ENCODE assay signal across 25 mouse cellular contexts in the genomic region with DNA sequence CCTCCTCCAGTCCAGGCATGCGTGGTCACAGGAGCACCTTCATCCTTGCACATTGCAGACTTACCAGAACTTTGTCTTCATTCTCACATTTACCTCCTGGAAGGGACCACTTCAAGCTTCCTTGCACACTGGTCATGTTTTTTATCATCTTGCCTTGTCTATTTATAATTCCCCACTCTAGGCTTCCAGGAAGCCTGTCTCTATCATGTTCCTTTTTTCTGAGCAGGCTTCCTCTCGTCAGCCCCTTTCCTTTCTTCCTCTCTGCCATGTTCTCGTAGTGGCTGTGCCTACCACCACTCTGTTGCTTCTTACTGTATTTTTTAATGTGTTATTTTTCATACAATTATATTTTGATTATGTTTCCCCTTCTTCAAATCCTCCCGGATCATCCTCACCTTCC. TPM values are rescaled to one million over a fixed set of nuclear protein-coding genes. Genes with fewer than 3 reads are reported as not detected.
DNase-seq lines count a peak whose midpoint lies in the region; ATAC-seq and TF ChIP-seq lines count a peak whose summit lies in the region.
"Had no signal": no experiment of that assay in that cellular context is flagged by ENCODE, and none has a peak within 500 bp of the region (broad histone marks: within the 10 kb centered on the region; RNA-seq: fewer than 3 reads in every experiment).

No protein-coding gene starts in this region.

- H3K9me3 ChIP-seq in liver, postnatal 0 days (ENCODE audit: low read length) = no peaks in the 10 kb centered on the region
- no peaks in the 10 kb centered on the region for H3K9me3 ChIP-seq in liver, embryonic 12.5 days (replicated peaks)
- H3K9me3 ChIP-seq: heart, embryonic 15.5 days; hindbrain, embryonic 15.5 days; intestine, embryonic 15.5 days; limb, embryonic 15.5 days; midbrain, embryonic 10.5 days had no signal

- no peak for ATAC-seq in CD4-positive, CD25-positive, alpha-beta regulatory T cell, adult 4 months
- ATAC-seq in liver, postnatal 0 days = no peak
- no peak for ATAC-seq in liver, embryonic 12.5 days
- ATAC-seq in hematopoietic stem cell, adult 5-6 weeks (replicated peaks in 1 of 2; ENCODE audit: insufficient read depth in 1 of 2, low FRiP score in 2 of 2, low TSS enrichment in 1 of 2, low read depth in 1 of 2, poor library complexity in 2 of 2, severe bottlenecking in 2 of 2) = peak; percentile 54 to 62; a peak in 3 of 4 replicates
- ATAC-seq: intestine, embryonic 15.5 days had no signal

- TF ChIP-seq CTCF in liver, postnatal 0 days (IDR thresholded peaks at IDR 0.05; ENCODE audit: low read depth) = no peak

- no peak overlapping the region for H3K9ac ChIP-seq in liver, postnatal 0 days (replicated peaks)
- no peak overlapping the region for H3K9ac ChIP-seq in liver, embryonic 12.5 days
- H3K9ac ChIP-seq: forebrain, embryonic 12.5 days; heart, embryonic 15.5 days; hindbrain, embryonic 15.5 days; intestine, embryonic 15.5 days; limb, embryonic 15.5 days; lung, embryonic 14.5 days had no signal

- 0 out of 2 replicates have a peak, but pooled peaks cover 9% of the 10 kb centered on the region for H3K4me1 ChIP-seq in liver, postnatal 0 days (ENCODE audit: insufficient read depth)
- peaks cover 38% of the 10 kb centered on the region for H3K4me1 ChIP-seq in liver, embryonic 12.5 days
- H3K4me1 ChIP-seq: forebrain, embryonic 12.5 days; heart, embryonic 15.5 days; hindbrain, embryonic 15.5 days; intestine, embryonic 15.5 days; limb, embryonic 15.5 days; midbrain, embryonic 10.5 days had no signal

- DNase-seq in CD4-positive, CD25-positive, alpha-beta regulatory T cell, adult 2 months (ENCODE audit: low read depth, low spot score) = peak; percentile 9
- no peak for DNase-seq in liver, postnatal 0 days
- no peak for DNase-seq in adrenal gland, adult 18-20 months (ENCODE audit: low spot score in 2 of 2)
- DNase-seq in kidney, adult 9 months = no peak
- no peak for DNase-seq in layer of hippocampus, postnatal 10 days (ENCODE audit: low spot score in 2 of 2)
- DNase-seq: adrenal gland, postnatal 14 days; cerebellum, adult 11 months; cerebellum, adult 9-11 months; heart, postnatal 4 days; kidney, adult 8-10 months; kidney, postnatal 14 days; left cerebral cortex, postnatal 4 days; lung, embryonic 14.5 days; thymus, adult 2 months had no signal

- 28% methylated on average over 4 of the region's 4 CpGs for WGBS in liver, postnatal 0 days (ENCODE audit: insufficient replicate concordance)
- whole genome bisulfite sequencing in liver, embryonic 12.5 days (ENCODE audit: insufficient replicate concordance) = 18% methylated on average over 4 of the region's 4 CpGs

- 0 out of 2 replicates have a peak overlapping the region, but pooled peaks have one; percentile 34 for H3K27ac ChIP-seq in liver, postnatal 0 days (ENCODE audit: low read depth)
- H3K27ac ChIP-seq in liver, embryonic 12.5 days = no peak overlapping the region
- H3K27ac ChIP-seq: forebrain, embryonic 12.5 days; heart, embryonic 15.5 days; hindbrain, embryonic 15.5 days; intestine, embryonic 15.5 days; limb, embryonic 15.5 days; midbrain, embryonic 10.5 days had no signal

- no peak overlapping the region for H3K4me2 ChIP-seq in liver, postnatal 0 days (ENCODE audit: low read depth, low read length)
- H3K4me2 ChIP-seq in liver, embryonic 12.5 days = no peak overlapping the region
- H3K4me2 ChIP-seq: forebrain, embryonic 12.5 days; heart, embryonic 15.5 days; hindbrain, embryonic 15.5 days; intestine, embryonic 15.5 days; limb, embryonic 15.5 days; lung, embryonic 14.5 days had no signal

- TF ChIP-seq EP300 in liver, postnatal 0 days (IDR thresholded peaks at IDR 0.05; ENCODE audit: low read depth) = no peak

- no peaks in the 10 kb centered on the region for H3K27me3 ChIP-seq in liver, postnatal 0 days (ENCODE audit: insufficient read depth, low read length)
- H3K27me3 ChIP-seq in liver, embryonic 12.5 days (replicated peaks) = peaks cover 4% of the 10 kb centered on the region; the same call in 1 of the 2 replicates
- H3K27me3 ChIP-seq: CH12.LX; forebrain, embryonic 12.5 days; hindbrain, embryonic 15.5 days; intestine, embryonic 15.5 days; limb, embryonic 15.5 days had no signal

- no peak overlapping the region for H3K4me3 ChIP-seq in liver, postnatal 0 days (ENCODE audit: low read depth, low read length)
- H3K4me3 ChIP-seq in liver, embryonic 12.5 days = no peak overlapping the region
- H3K4me3 ChIP-seq: forebrain, embryonic 12.5 days; heart, embryonic 15.5 days; hindbrain, embryonic 15.5 days; intestine, embryonic 15.5 days; limb, embryonic 15.5 days; midbrain, embryonic 10.5 days had no signal

- H3K36me3 ChIP-seq in liver, postnatal 0 days (replicated peaks; ENCODE audit: insufficient read depth, low read length) = no peaks in the 10 kb centered on the region
- no peaks in the 10 kb centered on the region for H3K36me3 ChIP-seq in liver, embryonic 12.5 days
- H3K36me3 ChIP-seq: forebrain, embryonic 12.5 days; G1E; heart, embryonic 15.5 days; hindbrain, embryonic 15.5 days; intestine, embryonic 15.5 days; limb, embryonic 15.5 days; midbrain, embryonic 10.5 days had no signal

RNA-seq across cellular contexts. Expression of a gene that starts 42.6 kb away (rescaled TPM):
- 10 to 100 TPM; 40.2 to 41.6 TPM for polyA plus RNA-seq in CD4-positive, CD25-positive, alpha-beta regulatory T cell, adult 4 months (2017; shearing (Covaris generic))
- polyA plus RNA-seq in liver, postnatal 0 days (2015; fragmentation: Nextera tagmentation; extraction: Ambion mirVana) = 3.3 and 4.6 TPM in 2 replicates
- 11.7 and 13.5 TPM in 2 replicates for polyA plus RNA-seq in liver, embryonic 12.5 days (2016; fragmentation: Nextera tagmentation; extraction: Ambion mirVana)
- 47.3 and 66.9 TPM in 2 replicates for total RNA-seq in hematopoietic stem cell, adult 5-6 weeks (2017)
- total RNA-seq in adrenal gland, adult 18-20 months (2021) = 1 to 10 TPM; 3.5 to 4.5 TPM
- total RNA-seq in layer of hippocampus, postnatal 10 days (2021) = 1 to 10 TPM in 1 of 2 experiments, under 1 TPM in 1; 0.69 to 1.1 TPM

Comparison
In these comparisons a context has a peak if more than half of its experiments do, and no peak if none do; other contexts are left out.
1. ATAC-seq: peak in hematopoietic stem cell, adult 5-6 weeks (2 of 2); none in CD4-positive, CD25-positive, alpha-beta regulatory T cell, adult 4 months (single experiment), liver, postnatal 0 days (single experiment) and liver, embryonic 12.5 days (single experiment).